Mouse (Mus musculus): ENCODE data around the gene Ell. TPM values are rescaled to one million over a fixed set of nuclear protein-coding genes. Genes with fewer than 3 reads are reported as not detected.

Ell gene
- polyA plus RNA-seq, 1 experiment from 2014 or later, result 13.0 TPM

DNA sequence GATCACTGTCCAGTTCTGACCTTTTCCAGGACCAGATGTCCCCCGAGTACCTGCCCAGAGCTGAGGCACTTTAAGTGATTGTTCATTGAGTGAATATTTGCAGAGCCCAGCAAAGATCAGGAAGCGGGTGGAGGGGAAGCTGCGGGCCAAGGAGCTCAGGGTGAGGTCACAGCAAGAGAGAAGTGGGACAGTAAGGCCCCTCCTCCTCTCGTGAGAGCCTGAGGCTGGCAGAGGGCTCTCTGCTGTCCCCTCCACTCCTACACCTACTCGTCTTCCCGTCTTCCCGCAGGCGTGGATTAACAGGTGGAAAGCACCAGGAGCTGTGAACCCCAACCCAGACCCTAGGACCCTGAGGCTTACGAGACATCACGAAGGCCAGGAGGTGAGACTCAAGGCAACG lies 77.4 kb downstream of the Ell start:
- H3K4me3 ChIP-seq (ENCODE audit: low read depth, low read length), result no peak overlapping the region
- H3K9ac ChIP-seq (ENCODE audit: low read length), result no peak overlapping the region
- H3K9me3 ChIP-seq (ENCODE audit: control insufficient read depth, low read length), result no peaks in the 10 kb centered on the region
- DNase-seq (ENCODE audit: low spot score, missing footprints), result no peak
- 64% methylated on average over 11 of the region's 11 CpGs for WGBS
- peaks cover 2% of the 10 kb centered on the region for H3K4me1 ChIP-seq (ENCODE audit: control insufficient read depth, insufficient read depth, low read length)
- ATAC-seq (ENCODE audit: low FRiP score), result no peak
- H3K36me3 ChIP-seq (ENCODE audit: control insufficient read depth, insufficient read depth, low read length), result no peaks in the 10 kb centered on the region
- H3K4me2 ChIP-seq, result no peak overlapping the region
- H3K27ac ChIP-seq (ENCODE audit: low read depth, low read length), result no peak overlapping the region
- no peaks in the 10 kb centered on the region for H3K27me3 ChIP-seq (ENCODE audit: control insufficient read depth, insufficient read depth, low read length)

DNA sequence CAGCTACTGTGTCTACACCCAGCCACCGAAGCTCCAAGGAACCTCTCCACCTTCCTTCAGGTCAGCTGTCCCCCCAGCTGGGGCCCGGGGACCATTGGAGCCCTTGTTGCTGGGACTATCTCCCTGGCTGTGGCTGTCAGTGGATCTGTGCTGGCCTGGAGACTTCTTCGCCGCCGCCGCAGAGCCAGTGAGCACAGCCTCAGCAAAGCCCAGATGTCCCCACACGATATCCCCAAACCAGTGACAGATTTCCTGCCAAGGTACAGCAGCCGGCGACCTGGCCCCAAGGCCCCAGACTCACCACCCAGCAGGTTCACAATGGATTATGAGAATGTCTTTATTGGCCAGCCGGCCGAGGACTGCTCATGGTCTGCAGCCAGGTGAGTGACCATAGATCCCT lies 78.7 kb downstream of the Ell start:
- Histone ChIP-seq H3K9me3 (ENCODE audit: control insufficient read depth, low read length) (no peaks in the 10 kb centered on the region), H3K4me3 (ENCODE audit: low read depth, low read length) (no peak overlapping the region), H3K36me3 (ENCODE audit: control insufficient read depth, insufficient read depth, low read length) (no peaks in the 10 kb centered on the region), H3K27ac (ENCODE audit: low read depth, low read length) (no peak overlapping the region), H3K4me1 (ENCODE audit: control insufficient read depth, insufficient read depth, low read length) (peaks cover 2% of the 10 kb centered on the region; the same call in 1 of the 2 replicates), H3K9ac (ENCODE audit: low read length) (no peak overlapping the region), H3K27me3 (ENCODE audit: control insufficient read depth, insufficient read depth, low read length) (no peaks in the 10 kb centered on the region), H3K4me2 (no peak overlapping the region)
- 82% methylated on average over 11 of the region's 11 CpGs for WGBS
- DNase-seq (ENCODE audit: low spot score, missing footprints) (no peak), ATAC-seq (ENCODE audit: low FRiP score) (no peak)

DNA sequence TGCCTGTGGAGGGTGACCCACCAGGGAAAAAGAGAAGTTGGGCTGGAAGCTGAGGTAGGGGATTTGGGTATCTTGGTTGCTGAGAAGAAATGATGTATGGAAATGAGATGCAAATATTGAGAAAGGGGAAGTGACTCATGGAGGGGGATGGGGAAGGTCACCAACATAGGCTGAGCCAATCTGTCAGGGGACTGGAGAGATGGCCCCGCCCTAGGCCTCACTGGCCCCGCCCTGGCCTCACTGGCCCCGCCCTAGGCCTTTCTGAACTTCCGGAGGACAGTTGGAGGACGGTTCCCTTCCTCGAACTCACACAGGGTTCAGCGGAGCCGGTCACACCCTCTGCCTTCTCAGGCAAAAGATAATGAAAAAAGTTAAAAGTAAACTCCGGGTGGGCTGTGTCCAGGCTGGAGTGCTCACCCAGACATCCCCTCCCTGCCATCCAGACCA lies 79.7 kb downstream of the Ell start:
- H3K27ac ChIP-seq (ENCODE audit: low read depth, low read length), result no peak overlapping the region
- H3K4me1 ChIP-seq (ENCODE audit: control insufficient read depth, insufficient read depth, low read length), result peaks cover 2% of the 10 kb centered on the region; the same call in 1 of the 2 replicates
- DNase-seq (ENCODE audit: low spot score, missing footprints) (peak; percentile 91), ATAC-seq (ENCODE audit: low FRiP score) (peak; percentile 81)
- H3K4me3 ChIP-seq (ENCODE audit: low read depth, low read length), result no peak overlapping the region
- WGBS, result 30% methylated on average over 9 of the region's 9 CpGs
- no peak overlapping the region for H3K4me2 ChIP-seq
- no peak overlapping the region for H3K9ac ChIP-seq (ENCODE audit: low read length)
- H3K9me3 ChIP-seq (ENCODE audit: control insufficient read depth, low read length), result no peaks in the 10 kb centered on the region
- H3K36me3 ChIP-seq (ENCODE audit: control insufficient read depth, insufficient read depth, low read length), result no peaks in the 10 kb centered on the region
- H3K27me3 ChIP-seq (ENCODE audit: control insufficient read depth, insufficient read depth, low read length), result no peaks in the 10 kb centered on the region

DNA sequence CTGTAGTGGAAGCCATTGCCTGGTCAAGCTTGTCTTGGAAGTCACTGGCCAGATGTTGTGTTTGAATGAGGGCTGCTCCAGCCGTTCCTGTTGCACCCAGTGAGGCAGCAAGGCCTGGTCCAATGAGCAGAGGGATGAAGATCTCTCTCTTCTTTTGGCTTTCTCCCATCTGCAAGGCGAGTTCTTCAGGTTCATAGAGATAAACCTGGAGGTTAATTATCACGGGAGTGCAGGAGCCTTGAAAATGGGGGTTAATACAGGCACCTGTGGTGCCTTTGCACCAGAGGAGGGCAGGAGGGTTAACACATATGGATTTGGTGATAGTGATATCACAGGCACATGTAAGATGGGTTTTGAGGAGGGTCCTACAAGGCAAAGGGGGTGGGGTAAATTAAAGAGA lies 83.0 kb downstream of the Ell start:
- peaks cover 2% of the 10 kb centered on the region; the same call in 1 of the 2 replicates for H3K4me1 ChIP-seq (ENCODE audit: control insufficient read depth, insufficient read depth, low read length)
- DNase-seq (ENCODE audit: low spot score, missing footprints) (no peak), ATAC-seq (ENCODE audit: low FRiP score) (no peak)
- no peaks in the 10 kb centered on the region for H3K27me3 ChIP-seq (ENCODE audit: control insufficient read depth, insufficient read depth, low read length)
- H3K9me3 ChIP-seq (ENCODE audit: control insufficient read depth, low read length), result no peaks in the 10 kb centered on the region
- no peak overlapping the region for H3K4me2 ChIP-seq
- H3K36me3 ChIP-seq (ENCODE audit: control insufficient read depth, insufficient read depth, low read length), result no peaks in the 10 kb centered on the region
- H3K27ac ChIP-seq (ENCODE audit: low read depth, low read length), result no peak overlapping the region
- H3K9ac ChIP-seq (ENCODE audit: low read length), result no peak overlapping the region
- no peak overlapping the region for H3K4me3 ChIP-seq (ENCODE audit: low read depth, low read length)
- 57% methylated on average over 3 of the region's 3 CpGs for WGBS

DNA sequence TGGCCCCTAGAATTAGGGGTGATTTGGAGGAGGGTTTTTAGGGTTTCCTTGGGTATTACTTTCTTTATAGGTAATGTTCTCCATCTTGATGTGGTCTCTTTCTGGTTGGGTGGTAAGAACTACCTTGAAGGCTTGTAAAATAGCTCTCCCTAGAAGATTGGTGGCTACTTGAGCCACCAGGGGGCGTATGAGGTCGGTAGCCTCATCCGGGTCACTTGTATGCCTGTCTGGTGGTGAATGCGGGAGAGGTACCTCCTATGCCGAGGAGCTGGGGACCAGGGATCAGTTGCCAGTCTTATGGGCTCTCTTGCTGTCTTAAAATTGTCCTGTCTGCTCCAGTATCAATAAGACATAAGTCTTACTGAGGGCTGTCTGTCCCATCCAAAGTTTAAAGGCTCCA lies 85.8 kb downstream of the Ell start:
- H3K4me3 ChIP-seq (ENCODE audit: low read depth, low read length), result no peak overlapping the region
- peaks cover 9% of the 10 kb centered on the region; the same call in 1 of the 2 replicates for H3K4me1 ChIP-seq (ENCODE audit: control insufficient read depth, insufficient read depth, low read length)
- H3K27me3 ChIP-seq (ENCODE audit: control insufficient read depth, insufficient read depth, low read length), result no peaks in the 10 kb centered on the region
- no peaks in the 10 kb centered on the region for H3K36me3 ChIP-seq (ENCODE audit: control insufficient read depth, insufficient read depth, low read length)
- no peak overlapping the region for H3K9ac ChIP-seq (ENCODE audit: low read length)
- DNase-seq (ENCODE audit: low spot score, missing footprints) (peak; percentile 90), ATAC-seq (ENCODE audit: low FRiP score) (no peak)
- H3K27ac ChIP-seq (ENCODE audit: low read depth, low read length), result no peak overlapping the region
- no peak overlapping the region for H3K4me2 ChIP-seq
- 21% methylated on average over 5 of the region's 5 CpGs for whole genome bisulfite sequencing
- H3K9me3 ChIP-seq (ENCODE audit: control insufficient read depth, low read length), result no peaks in the 10 kb centered on the region

DNA sequence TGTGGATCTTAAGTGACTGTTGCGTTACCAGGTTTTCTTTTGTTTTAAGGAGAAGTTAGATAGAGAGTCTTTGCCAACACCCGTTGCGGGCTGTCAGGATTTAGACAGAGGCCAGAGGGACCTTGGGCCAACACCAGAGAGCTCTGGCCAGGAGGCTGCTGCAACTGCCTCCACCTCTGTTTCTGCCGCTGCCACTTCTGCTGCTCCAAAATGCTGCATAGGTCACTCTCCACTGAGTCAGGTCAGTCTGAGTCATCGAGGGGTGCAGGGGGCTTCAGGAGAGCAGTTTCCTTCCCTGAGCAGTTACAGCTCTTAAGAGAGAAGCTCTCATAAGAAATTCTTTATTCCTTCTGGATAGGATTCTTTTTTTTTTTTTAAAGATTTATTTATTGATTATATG lies 87.8 kb downstream of the Ell start:
- 86% methylated on average over 5 of the region's 5 CpGs for WGBS
- Histone ChIP-seq H3K9me3 (ENCODE audit: control insufficient read depth, low read length) (no peaks in the 10 kb centered on the region), H3K9ac (ENCODE audit: low read length) (no peak overlapping the region), H3K4me2 (no peak overlapping the region), H3K27me3 (ENCODE audit: control insufficient read depth, insufficient read depth, low read length) (peaks cover 10% of the 10 kb centered on the region; the same call in 1 of the 2 replicates), H3K4me1 (ENCODE audit: control insufficient read depth, insufficient read depth, low read length) (peaks cover 12% of the 10 kb centered on the region; the same call in 1 of the 2 replicates), H3K27ac (ENCODE audit: low read depth, low read length) (no peak overlapping the region), H3K4me3 (ENCODE audit: low read depth, low read length) (no peak overlapping the region), H3K36me3 (ENCODE audit: control insufficient read depth, insufficient read depth, low read length) (no peaks in the 10 kb centered on the region)
- DNase-seq (ENCODE audit: low spot score, missing footprints) (no peak), ATAC-seq (ENCODE audit: low FRiP score) (no peak)

DNA sequence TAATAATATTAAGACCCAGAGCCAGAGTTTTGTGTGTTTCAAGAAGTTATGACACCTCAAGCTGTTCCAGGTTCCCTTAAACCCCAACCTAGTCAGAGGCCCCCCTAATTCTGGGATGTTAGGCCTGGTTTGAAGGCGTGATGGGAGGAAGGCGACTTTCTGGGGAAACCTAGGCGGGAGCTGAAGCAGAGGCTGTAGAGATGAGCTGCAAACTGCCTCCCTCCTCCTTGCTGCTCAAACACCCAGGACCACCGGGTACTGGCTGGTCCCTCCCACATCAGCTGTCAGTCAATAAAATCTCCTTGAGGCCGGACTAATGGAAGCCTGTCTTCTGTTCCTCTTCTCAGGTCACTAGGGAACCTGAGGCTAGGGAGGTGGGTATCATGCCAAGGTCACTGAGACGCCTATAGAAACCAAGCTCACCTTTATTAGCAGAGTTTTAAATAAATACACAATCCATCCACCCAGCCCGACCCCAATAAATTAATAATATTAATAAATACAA lies 89.8 kb downstream of the Ell start:
- WGBS, result 54% methylated on average over 7 of the region's 7 CpGs
- Histone ChIP-seq H3K4me2 (peak overlapping the region; percentile 52), H3K27me3 (ENCODE audit: control insufficient read depth, insufficient read depth, low read length) (peaks cover 10% of the 10 kb centered on the region; the same call in 1 of the 2 replicates), H3K9me3 (ENCODE audit: control insufficient read depth, low read length) (no peaks in the 10 kb centered on the region), H3K36me3 (ENCODE audit: control insufficient read depth, insufficient read depth, low read length) (no peaks in the 10 kb centered on the region), H3K27ac (ENCODE audit: low read depth, low read length) (no peak overlapping the region), H3K9ac (ENCODE audit: low read length) (peak overlapping the region; percentile 68), H3K4me1 (ENCODE audit: control insufficient read depth, insufficient read depth, low read length) (peaks cover 12% of the 10 kb centered on the region; the same call in 1 of the 2 replicates), H3K4me3 (ENCODE audit: low read depth, low read length) (peak overlapping the region; percentile 48)
- ATAC-seq (ENCODE audit: low FRiP score) (peak; percentile 20; the same call in 1 of the 2 replicates), DNase-seq (ENCODE audit: low spot score, missing footprints) (no peak)

DNA sequence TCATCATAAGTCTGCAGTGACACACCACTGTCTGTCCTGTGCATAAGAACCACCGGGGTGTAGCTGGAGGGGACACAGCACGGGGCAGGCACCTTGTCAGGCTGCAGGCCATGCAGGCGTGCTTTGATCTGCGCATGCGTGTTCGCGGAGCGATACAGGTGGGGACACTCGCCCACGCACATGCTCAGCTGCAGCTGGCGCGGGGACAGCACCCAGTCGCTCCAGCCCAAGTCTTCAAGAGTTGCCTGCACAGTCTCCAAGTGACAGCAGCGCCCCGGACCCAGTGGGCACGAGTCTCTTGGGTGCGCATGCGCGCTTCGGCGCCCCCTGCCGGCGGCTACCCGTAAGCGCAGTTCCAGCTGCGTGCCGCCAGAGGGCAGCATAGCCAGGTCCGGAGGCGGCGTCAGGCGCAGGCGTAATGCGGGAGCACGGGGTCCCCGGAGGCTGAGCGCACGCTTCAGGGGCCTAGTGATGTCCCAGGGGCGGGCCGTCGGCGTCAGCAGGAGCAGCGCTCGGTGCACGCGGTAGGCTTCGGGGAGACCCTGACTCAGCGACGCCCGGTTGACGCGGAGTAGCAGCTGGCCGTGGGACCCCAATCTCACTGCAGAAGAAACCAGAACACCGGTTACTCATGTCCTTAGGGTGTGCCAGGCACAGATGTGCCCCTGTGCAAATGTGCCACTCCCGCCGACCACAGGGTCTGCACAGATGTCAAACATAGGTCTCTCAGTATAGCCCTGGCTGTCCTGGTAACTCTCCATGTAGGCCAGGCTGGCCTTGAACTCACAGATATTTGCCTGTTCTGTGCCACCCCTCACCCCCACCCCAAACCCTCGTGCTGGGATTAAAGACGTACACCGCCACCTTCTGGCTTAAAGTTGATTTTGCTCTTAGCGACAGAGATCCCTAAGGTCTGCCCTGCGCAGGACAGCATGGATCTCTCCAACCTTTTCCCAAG lies 90.6 kb downstream of the Ell start:
- DNase-seq (ENCODE audit: low spot score, missing footprints), result peak; percentile 100
- no peaks in the 10 kb centered on the region for H3K9me3 ChIP-seq (ENCODE audit: control insufficient read depth, low read length)
- ATAC-seq (ENCODE audit: low FRiP score), result peak; percentile 93
- H3K27me3 ChIP-seq (ENCODE audit: control insufficient read depth, insufficient read depth, low read length), result peaks cover 10% of the 10 kb centered on the region; the same call in 1 of the 2 replicates
- peak overlapping the region; percentile 52 for H3K4me2 ChIP-seq
- peaks cover 12% of the 10 kb centered on the region; the same call in 1 of the 2 replicates for H3K4me1 ChIP-seq (ENCODE audit: control insufficient read depth, insufficient read depth, low read length)
- under 1% methylated on average over 60 of the region's 60 CpGs for WGBS
- peak overlapping the region; percentile 48 for H3K4me3 ChIP-seq (ENCODE audit: low read depth, low read length)
- H3K9ac ChIP-seq (ENCODE audit: low read length), result peak overlapping the region; percentile 68
- no peaks in the 10 kb centered on the region for H3K36me3 ChIP-seq (ENCODE audit: control insufficient read depth, insufficient read depth, low read length)
- no peak overlapping the region for H3K27ac ChIP-seq (ENCODE audit: low read depth, low read length)
